Mouse (Mus musculus): ENCODE results near the gene Trim47.

The Trim47 gene

GRCm38 (mm10) chr11:116127156-116127980 is at the start of gene Trim47:
Trim47 (minus strand) TSS chr11:116127210.
- in situ Hi-C loops (cut with MboI) = no loop called here

GRCm38 (mm10) chr11:116176010-116176409 is 49.0 kb upstream of the Trim47 start:
- in situ Hi-C loops (cut with MboI) = no loop called here

- in situ Hi-C loops (cut with MboI) = no loop called here
These were observed 47.9 kb upstream of the Trim47 start for GRCm38 (mm10) chr11:116174775-116175448.

DNA sequence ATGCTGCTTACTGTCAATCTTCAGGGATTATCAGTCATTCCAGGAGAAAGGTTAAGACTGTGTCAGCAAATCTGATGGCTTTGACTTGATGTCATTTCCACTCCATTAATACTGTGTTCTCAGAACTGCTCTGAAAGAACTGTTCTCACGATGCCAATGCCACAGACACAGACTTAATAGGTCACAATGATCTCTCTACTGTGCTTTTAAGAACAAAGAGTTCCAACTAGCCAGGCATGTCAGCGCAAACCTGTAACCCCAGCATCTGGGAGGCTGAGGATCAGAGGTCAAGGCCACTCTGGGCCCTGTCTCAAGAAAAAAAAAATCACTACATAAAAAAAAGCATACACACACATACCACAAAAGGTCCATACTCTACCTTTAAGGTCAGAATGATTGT is 44.9 kb upstream of the Trim47 start:
- in situ Hi-C loops (cut with MboI) = no loop called here

- in situ Hi-C loops (cut with MboI) = no loop called here
These were observed 43.2 kb upstream of the Trim47 start for GRCm38 (mm10) chr11:116170003-116170800.

DNA sequence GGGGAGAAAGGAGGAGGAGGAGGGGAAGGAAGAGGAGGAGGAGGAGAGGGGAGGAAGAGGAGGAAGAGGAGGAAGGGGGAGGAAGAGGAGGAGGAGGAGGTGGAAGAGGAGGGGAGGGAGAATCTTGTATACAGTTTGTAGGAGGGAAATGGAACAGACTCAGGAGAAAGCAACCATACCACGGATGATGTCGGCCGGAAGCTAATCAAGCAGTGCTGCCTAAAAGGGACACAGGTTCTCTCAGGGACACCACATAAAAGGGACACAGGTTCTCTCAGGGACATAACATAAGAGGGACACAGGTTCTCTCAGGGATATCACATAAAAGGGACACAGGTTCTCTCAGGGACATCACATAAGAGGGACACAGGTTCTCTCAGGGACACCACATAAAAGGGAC is 42.2 kb upstream of the Trim47 start:
- in situ Hi-C loops (cut with MboI) = no loop called here

DNA sequence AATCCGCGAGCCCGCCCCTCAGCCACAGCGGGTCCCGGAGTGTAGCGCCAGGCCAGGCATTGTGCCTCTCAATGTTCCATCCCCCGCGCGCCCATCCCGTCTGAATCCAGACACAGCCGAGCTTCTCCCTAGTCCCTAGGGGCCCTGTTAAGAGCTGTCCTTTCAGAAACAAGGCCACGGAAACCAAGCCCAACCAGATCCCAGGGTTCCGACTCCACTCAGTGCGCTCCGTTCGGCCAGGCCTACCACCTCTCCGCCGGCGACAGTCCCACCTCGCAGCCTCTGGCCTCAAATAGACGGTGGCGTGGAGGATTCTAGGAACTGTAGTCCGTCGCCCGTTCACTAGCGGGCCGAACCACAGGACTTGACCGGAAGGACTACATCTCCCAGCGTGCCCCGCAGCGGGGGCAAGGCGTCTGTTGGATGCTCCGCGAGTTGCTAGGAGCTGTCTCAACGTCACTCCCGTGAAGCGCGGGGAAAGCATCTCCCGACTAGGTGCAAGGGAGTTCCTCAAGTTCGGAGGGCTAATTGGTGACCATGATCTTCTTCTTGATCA is 41.0 kb upstream of the Trim47 start, which contains the start of gene Fbf1:
Fbf1 (minus strand) TSS at position 283 of the 556 bp plus-strand sequence.
- in situ Hi-C loops (cut with MboI) = no loop called here

GRCm38 (mm10) chr11:116167232-116167631 is 40.2 kb upstream of the Trim47 start:
- in situ Hi-C loops (cut with MboI) = no loop called here

DNA sequence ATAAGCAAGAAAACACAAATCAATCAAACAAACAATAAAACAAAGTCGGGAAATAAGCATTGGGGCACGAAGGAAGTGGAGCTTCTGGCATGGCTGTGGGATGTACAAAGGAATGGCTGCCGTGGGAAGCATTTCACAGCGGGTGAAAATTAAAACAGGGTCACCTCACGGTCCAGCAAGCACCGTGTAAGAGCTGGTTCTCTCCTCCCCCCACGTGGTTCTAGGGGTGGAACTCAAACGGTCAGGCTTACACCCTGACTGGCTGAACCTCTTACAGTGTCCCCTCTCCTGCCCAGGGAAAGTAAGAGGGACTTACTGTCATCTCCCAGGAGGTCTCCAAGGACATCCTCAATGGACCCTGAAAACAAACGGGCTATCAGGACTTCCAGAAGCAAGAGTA is 36.0 kb upstream of the Trim47 start:
- in situ Hi-C loops (cut with MboI) = no loop called here

GRCm38 (mm10) chr11:116162146-116162545 is 35.1 kb upstream of the Trim47 start:
- in situ Hi-C loops (cut with MboI) = no loop called here

DNA sequence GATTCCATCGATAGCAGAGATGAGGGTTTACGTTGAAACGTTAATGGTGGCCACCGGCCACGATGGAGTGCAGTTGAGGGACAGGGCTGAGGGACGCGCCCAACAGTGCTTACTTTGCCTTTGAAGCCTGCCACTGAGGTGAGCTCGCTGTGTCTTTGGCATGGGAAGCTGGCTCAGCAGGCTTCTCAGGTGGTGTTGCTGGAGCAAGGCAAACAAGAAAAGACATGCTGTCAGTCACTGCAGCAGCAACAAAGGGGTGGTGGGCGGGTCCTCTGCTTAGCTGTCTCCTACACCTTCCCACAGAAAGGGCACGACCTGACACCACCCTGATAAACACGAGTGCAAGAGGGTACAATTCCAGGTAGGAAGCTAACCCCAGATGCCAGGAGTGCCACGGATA is 34.3 kb upstream of the Trim47 start:
- in situ Hi-C loops (cut with MboI) = no loop called here

GRCm38 (mm10) chr11:116150960-116151359 is 23.9 kb upstream of the Trim47 start:
- in situ Hi-C loops (cut with MboI) = no loop called here

DNA sequence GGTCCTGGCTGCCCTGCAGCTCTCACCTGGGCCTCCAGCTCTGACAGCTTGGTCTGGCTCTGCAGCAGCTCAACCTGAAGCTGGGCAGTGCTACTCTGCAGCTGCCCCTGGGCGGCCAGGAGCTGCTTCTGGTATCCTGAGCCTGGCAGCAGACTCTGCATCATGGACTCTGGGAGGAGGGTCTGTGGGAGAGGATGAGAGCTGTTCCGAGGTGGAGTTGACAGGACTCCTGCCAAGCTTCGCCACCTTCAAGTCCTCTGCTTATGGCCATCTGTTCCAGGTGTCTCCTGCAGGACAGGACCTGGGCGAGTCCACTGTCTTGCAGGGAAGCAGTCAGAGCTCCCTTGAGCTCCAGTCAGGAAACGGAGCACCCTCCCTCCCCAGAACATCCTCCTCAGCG is 22.3 kb upstream of the Trim47 start:
- in situ Hi-C loops (cut with MboI) = no loop called here

- in situ Hi-C loops (cut with MboI) = no loop called here
These were observed 21.8 kb upstream of the Trim47 start for GRCm38 (mm10) chr11:116148761-116149221.

DNA sequence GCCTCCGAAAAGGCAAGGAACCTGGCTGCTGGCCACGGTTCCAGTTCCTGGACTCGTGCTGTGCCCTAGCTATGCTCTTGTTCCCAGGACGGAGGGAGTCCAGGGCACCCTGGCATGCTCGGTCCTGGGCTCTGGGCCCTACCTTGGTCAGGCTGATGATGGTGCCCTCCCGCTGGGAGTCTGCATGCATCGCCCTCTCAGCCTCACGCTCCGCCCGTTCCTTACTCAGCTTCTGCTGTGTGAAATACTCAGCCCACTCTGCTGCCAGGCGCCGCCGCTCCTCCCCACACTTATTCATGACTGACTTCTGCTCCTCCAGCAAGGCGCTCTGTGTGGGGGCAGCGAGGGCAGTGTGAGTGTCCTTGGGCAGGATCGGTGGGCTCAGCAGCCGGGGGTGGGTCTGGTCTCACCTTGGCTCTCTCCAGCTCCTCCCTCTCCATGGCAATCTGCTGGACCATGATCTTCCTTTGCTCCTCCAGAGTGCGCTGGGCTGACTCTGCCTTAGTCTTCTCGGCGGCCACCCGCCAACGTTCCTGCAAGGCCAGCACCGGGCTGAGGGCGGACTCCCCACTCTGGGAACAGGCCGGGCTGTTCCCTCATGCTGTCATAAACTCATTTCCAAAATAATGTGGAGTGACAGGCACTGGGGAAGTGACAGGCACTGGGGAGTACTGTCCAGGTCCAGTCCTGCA is 19.4 kb upstream of the Trim47 start:
- in situ Hi-C loops (cut with MboI) = no loop called here

GRCm38 (mm10) chr11:116145481-116146293 is 18.7 kb upstream of the Trim47 start:
- in situ Hi-C loops (cut with MboI) = no loop called here

- in situ Hi-C loops (cut with MboI) = no loop called here
These were observed 16.5 kb upstream of the Trim47 start for GRCm38 (mm10) chr11:116143468-116143867.

- in situ Hi-C loops (cut with MboI) = no loop called here
These were observed 15.4 kb upstream of the Trim47 start for GRCm38 (mm10) chr11:116142211-116142991.

- in situ Hi-C loops (cut with MboI) = no loop called here
These were observed 11.6 kb upstream of the Trim47 start, which contains the start of gene Mrpl38 for GRCm38 (mm10) chr11:116138468-116139138. Mrpl38 (minus strand) TSS chr11:116138868.
